Mouse (Mus musculus) spleen, adult 2 months (tissue): ENCODE data around the gene Myo15b.

Source experiments
- CTCF ChIP-seq: fragments of 200-500 bp; IDR thresholded peaks from 2 replicates; pipeline ENCODE4 v1.5.1; 2011; ENCODE audit warnings: mild to moderate bottlenecking, inconsistent platforms; ENCODE audit not compliant: insufficient read depth, insufficient read length, insufficient replicate concordance; ENCODE audit errors: extremely low read depth
- POLR2A ChIP-seq: fragments of 200-500 bp; IDR thresholded peaks from 2 replicates; pipeline ENCODE4 v1.6.1; 2011; ENCODE audit warnings: low read depth, low read length, inconsistent platforms

- no peak for TF ChIP-seq CTCF
- TF ChIP-seq POLR2A: no peak
Observed at GRCm38 (mm10) chr11:115906116-115906515, 47.9 kb downstream of the Myo15b start.
